12 mouse cellular contexts compared by ENCODE assay signal in the genomic region with DNA sequence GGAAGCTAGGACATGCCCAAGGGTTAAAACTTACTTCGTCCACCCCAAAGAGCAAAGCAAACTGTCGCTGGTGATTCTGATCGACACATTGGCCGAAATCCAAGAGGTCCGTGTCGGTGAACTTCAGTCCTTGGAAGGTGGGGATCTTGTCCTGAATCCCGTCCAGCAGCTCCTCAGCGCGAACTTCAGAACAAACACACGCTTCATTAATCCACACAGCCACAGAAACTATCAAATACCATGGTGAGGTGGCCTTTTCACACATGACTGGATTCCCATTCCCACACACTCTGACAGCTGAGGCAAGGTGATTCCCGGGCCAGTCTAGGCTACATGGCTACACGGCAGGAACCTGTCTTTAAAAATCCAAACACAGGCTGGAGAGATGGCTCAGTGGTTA. TPM values are rescaled to one million over a fixed set of nuclear protein-coding genes. Genes with fewer than 3 reads are reported as not detected.
DNase-seq lines count a peak whose midpoint lies in the region.
"Had no signal": no experiment of that assay in that cellular context is flagged by ENCODE, and none has a peak within 500 bp of the region (broad histone marks: within the 10 kb centered on the region; RNA-seq: fewer than 3 reads in every experiment).

No protein-coding gene starts in this region.

- peak; percentile 16 for DNase-seq in retina, postnatal 1 day
- no peak for DNase-seq in retina, embryonic 14.5 days (ENCODE audit: low spot score)
- DNase-seq in kidney, adult 8-10 months, result peak; percentile 68 to 73
- peak; percentile 62 for DNase-seq in kidney, postnatal 10 days
- no peak for DNase-seq in adrenal gland, adult 8-10 months
- DNase-seq in adrenal gland, adult (ENCODE audit: inconsistent age in 2 of 2, low spot score in 1 of 2), result no peak
- no peak for DNase-seq in adrenal gland, postnatal 36 days
- DNase-seq: cerebellum, adult 11-12 months; lung, postnatal 4 days; right cerebral cortex, adult 18-20 months; thymus, adult 2 months; thymus, postnatal 4 days had no signal

RNA-seq across cellular contexts. Expression of a gene that starts 27.9 kb away (rescaled TPM):
- total RNA-seq in adrenal gland, adult 8-10 months (2022), result 100 to 1,000 TPM in 2 of 4 experiments, 10 to 100 TPM in 2; 95.2 to 124 (median 108) TPM
- total RNA-seq in adrenal gland, postnatal 36 days (2021), result 100 to 1,000 TPM; 117 to 119 TPM

RNA-seq across cellular contexts. Expression of a gene that starts 34.5 kb away (rescaled TPM):
- 1 to 10 TPM; 3.0 to 6.7 (median 4.7) TPM for total RNA-seq in adrenal gland, adult 8-10 months (2022)
- 1 to 10 TPM; 4.2 to 7.6 TPM for total RNA-seq in adrenal gland, postnatal 36 days (2021)

Comparison
In these comparisons a context has a peak if more than half of its experiments do, and no peak if none do; other contexts are left out.
1. DNase-seq: peak in retina, postnatal 1 day (single experiment), kidney, adult 8-10 months (2 of 2) and kidney, postnatal 10 days (single experiment); none in retina, embryonic 14.5 days (single experiment), adrenal gland, adult 8-10 months (single experiment), adrenal gland, adult (0 of 2) and adrenal gland, postnatal 36 days (0 of 2).